Mouse (Mus musculus): ENCODE results near the gene Cspg5.

GRCm38 (mm10) chr9:110224273-110224672 is 19.3 kb upstream of the Cspg5 start:
- no peak for TF ChIP-seq CTCF (IDR thresholded peaks at IDR 0.05; ENCODE audit: borderline replicate concordance, insufficient read depth, low read depth, low read length)
- TF ChIP-seq POLR2A (IDR thresholded peaks at IDR 0.05; ENCODE audit: borderline replicate concordance, insufficient read depth, low read length), result no peak
